Mouse (Mus musculus) midbrain, postnatal 0 days (tissue): ENCODE results near the gene Toporsl. TPM values are rescaled to one million over a fixed set of nuclear protein-coding genes. Genes with fewer than 3 reads are reported as not detected.

Experiments
- ATAC-seq: fragments of 200-750 bp; cut with Nextera tagmentation; 2 replicates; pipeline ENCODE4 v1.8.0; 2017; ENCODE audit warnings: moderate number of reproducible peaks, mild to moderate bottlenecking, moderate TSS enrichment, moderate library complexity; ENCODE audit not compliant: low FRiP score
- DNase-seq: peaks from one replicate; pipeline ENCODE4 v3.0.0-alpha.2; 2015; ENCODE audit warnings: low spot score
- H3K27ac ChIP-seq: fragments of 300-500 bp; sonication (generic); 2 replicates; pipeline ENCODE4 v1.5.1; 2014; ENCODE audit warnings: low read depth, mild to moderate bottlenecking, low read length, mixed read lengths
- H3K27me3 ChIP-seq: fragments of 300-500 bp; sonication (generic); 2 replicates; pipeline ENCODE4 v1.6.1; 2014; ENCODE audit warnings: low read length, control low read depth, mixed read lengths; ENCODE audit not compliant: insufficient read depth
- H3K36me3 ChIP-seq: fragments of 300-500 bp; sonication (generic); 2 replicates; pipeline ENCODE4 v1.6.1; 2014; ENCODE audit warnings: low read length, control low read depth, mixed read lengths; ENCODE audit not compliant: insufficient read depth
- H3K4me1 ChIP-seq: fragments of 300-500 bp; sonication (generic); 2 replicates; pipeline ENCODE4 v1.6.1; 2014; ENCODE audit warnings: mild to moderate bottlenecking, control low read depth, antibody characterized with exemption, low read length, mixed read lengths; ENCODE audit not compliant: insufficient read depth
- H3K4me2 ChIP-seq: fragments of 300-500 bp; sonication (generic); 2 replicates; pipeline ENCODE4 v1.6.1; 2014; ENCODE audit warnings: low read depth, mild to moderate bottlenecking, low read length, mixed read lengths; ENCODE audit not compliant: poor library complexity, severe bottlenecking
- H3K4me3 ChIP-seq: fragments of 300-500 bp; sonication (generic); 2 replicates; pipeline ENCODE4 v1.5.1; 2014; ENCODE audit warnings: low read depth, mild to moderate bottlenecking, low read length, moderate library complexity
- H3K9ac ChIP-seq: fragments of 300-500 bp; sonication (generic); replicated peaks from 2 replicates; pipeline ENCODE4 v1.6.1; 2014; ENCODE audit warnings: mild to moderate bottlenecking, low read length, moderate library complexity, mixed read lengths; ENCODE audit not compliant: poor library complexity, severe bottlenecking
- H3K9me3 ChIP-seq: fragments of 300-500 bp; sonication (generic); 2 replicates; pipeline ENCODE4 v1.6.1; 2016; ENCODE audit warnings: low read length, control low read depth
- CTCF ChIP-seq: IDR thresholded peaks from 2 replicates; pipeline ENCODE4 v1.5.1; 2016; ENCODE audit warnings: antibody characterized with exemption, mild to moderate bottlenecking
- WGBS: fragments of 180-500 bp; shearing (Covaris S2); extraction: QIAGEN DNeasy Blood & Tissue Kit; methylation state at CpG from one replicate; pipeline ENCODE4 v1.1.7; 2014; 5-methylcytosine and 5-hydroxymethylcytosine counted together
- polyA plus RNA-seq: library from polyadenylated mRNA; unstranded; fragments of >200 nt; fragmentation: Nextera tagmentation; extraction: Ambion mirVana; gene quantifications from 2 replicates; pipeline ENCODE4 v1.2.1, GENCODE M21; 2015
- total RNA-seq: library from RNA; depleted of rRNA; stranded (reverse); fragments of >200 nt; gene quantifications from 2 replicates; pipeline ENCODE4 v1.2.3, GENCODE M21; 2014; rRNA removed

The Toporsl gene
- total and polyA plus RNA-seq, 2 experiments from 2014 or later = not detected

GRCm38 (mm10) chr4:52660701-52661117 is 64.6 kb downstream of the Toporsl start:
- no peak overlapping the region for H3K9ac ChIP-seq
- H3K27me3 ChIP-seq = no peaks in the 10 kb centered on the region
- H3K4me2 ChIP-seq = no peak overlapping the region
- WGBS = 7% methylated on average over 3 of the region's 3 CpGs
- DNase-seq (no peak), ATAC-seq (no peak)
- no peaks in the 10 kb centered on the region for H3K36me3 ChIP-seq
- TF ChIP-seq CTCF = no peak
- no peaks in the 10 kb centered on the region for H3K4me1 ChIP-seq
- no peak overlapping the region for H3K27ac ChIP-seq
- no peaks in the 10 kb centered on the region for H3K9me3 ChIP-seq
- H3K4me3 ChIP-seq = no peak overlapping the region

- H3K4me2 ChIP-seq = no peak overlapping the region
- no peaks in the 10 kb centered on the region for H3K27me3 ChIP-seq
- H3K4me3 ChIP-seq = no peak overlapping the region
- ATAC-seq (no peak), DNase-seq (peak; percentile 11)
- TF ChIP-seq CTCF = no peak
- no peaks in the 10 kb centered on the region for H3K36me3 ChIP-seq
- H3K9ac ChIP-seq = no peak overlapping the region
- no peaks in the 10 kb centered on the region for H3K4me1 ChIP-seq
- no peaks in the 10 kb centered on the region for H3K9me3 ChIP-seq
- WGBS = 27% methylated on average over 5 of the region's 5 CpGs
- H3K27ac ChIP-seq = no peak overlapping the region
These were observed 65.2 kb downstream of the Toporsl start for GRCm38 (mm10) chr4:52661311-52661710.

Other genes starting within 250 kb of the Toporsl start
- 15.8 and 21.0 TPM in 2 replicates for gene Smc2, start 157.0 kb upstream of the Toporsl start, total RNA-seq
- gene Smc2, start 157.0 kb upstream of the Toporsl start, polyA plus RNA-seq = 31.7 and 34.8 TPM in 2 replicates
- gene Vma21-ps, start 99.0 kb upstream of the Toporsl start, total RNA-seq = not detected in 2 replicates
- not detected in 2 replicates for gene Vma21-ps, start 99.0 kb upstream of the Toporsl start, polyA plus RNA-seq
- gene Olfr275, start 218.3 kb downstream of the Toporsl start, total RNA-seq = not detected in 2 replicates
- not detected in 2 replicates for gene Olfr275, start 218.3 kb downstream of the Toporsl start, polyA plus RNA-seq